Mouse (Mus musculus) megakaryocyte, embryonic 14.5 days (primary cell): ENCODE measurements at regions not wholly inside any gene's neighbourhood (a gene's known extent, or its start where the extent isn't known, plus 50 kb on each side); places are given as distances from the start of the nearest gene placed in this dataset.

Experiments
- H3K27me3 ChIP-seq: replicated peaks from 2 replicates; pipeline ENCODE3; 2012; ENCODE audit warnings: inconsistent platforms
- H3K36me3 ChIP-seq: replicated peaks from 2 replicates; pipeline ENCODE3; 2012; ENCODE audit warnings: low read length, inconsistent platforms, mixed read lengths
- H3K4me1 ChIP-seq: 2 replicates; pipeline ENCODE4 v1.6.1; 2012; ENCODE audit warnings: inconsistent platforms
- H3K4me3 ChIP-seq: replicated peaks from 2 replicates; pipeline ENCODE3; 2012; ENCODE audit warnings: moderate library complexity, mild to moderate bottlenecking, inconsistent platforms
- H3K9me3 ChIP-seq: 2 replicates; pipeline ENCODE4 v1.6.1; 2012; ENCODE audit warnings: inconsistent platforms
- FLI1 ChIP-seq: IDR thresholded peaks from 2 replicates; pipeline ENCODE4 v1.6.1; 2012; ENCODE audit warnings: low read length, inconsistent platforms, mixed read lengths
- GATA1 ChIP-seq: IDR thresholded peaks from 3 replicates; pipeline ENCODE4 v1.6.1; 2012; ENCODE audit warnings: mixed read lengths, low read length, inconsistent platforms, borderline replicate concordance

GRCm38 (mm10) chr13:84398476-84399344 lies 176.6 kb downstream of the Tmem161b start:
- no peaks in the 10 kb centered on the region for H3K9me3 ChIP-seq
- no peak overlapping the region for H3K4me3 ChIP-seq
- no peaks in the 10 kb centered on the region for H3K36me3 ChIP-seq
- no peaks in the 10 kb centered on the region for H3K27me3 ChIP-seq
- TF ChIP-seq FLI1 (no peak), GATA1 (no peak)
- H3K4me1 ChIP-seq, result no peaks in the 10 kb centered on the region

- Histone ChIP-seq H3K9me3 (no peaks in the 10 kb centered on the region), H3K36me3 (no peaks in the 10 kb centered on the region), H3K27me3 (no peaks in the 10 kb centered on the region), H3K4me3 (no peak overlapping the region), H3K4me1 (no peaks in the 10 kb centered on the region)
- TF ChIP-seq FLI1 (no peak), GATA1 (no peak)
Observed at GRCm38 (mm10) chr13:84399345-84400170, 177.5 kb downstream of the Tmem161b start.

- no peaks in the 10 kb centered on the region for H3K4me1 ChIP-seq
- TF ChIP-seq FLI1, result no peak
- no peak for TF ChIP-seq GATA1
Observed at GRCm38 (mm10) chr13:84401006-84401405, 178.9 kb downstream of the Tmem161b start.

GRCm38 (mm10) chr13:84404566-84405194 lies 182.6 kb downstream of the Tmem161b start:
- no peaks in the 10 kb centered on the region for H3K36me3 ChIP-seq
- H3K4me3 ChIP-seq, result no peak overlapping the region
- peaks cover 3% of the 10 kb centered on the region; the same call in 1 of the 2 replicates for H3K9me3 ChIP-seq
- no peaks in the 10 kb centered on the region for H3K27me3 ChIP-seq
- no peak for TF ChIP-seq GATA1
- TF ChIP-seq FLI1, result no peak
- no peaks in the 10 kb centered on the region for H3K4me1 ChIP-seq

More at GRCm38 (mm10) chr13:84401006-84401405, 178.9 kb downstream of the Tmem161b start:
- H3K4me3 ChIP-seq, result no peak overlapping the region
- no peaks in the 10 kb centered on the region for H3K27me3 ChIP-seq
- H3K9me3 ChIP-seq, result no peaks in the 10 kb centered on the region
- H3K36me3 ChIP-seq, result no peaks in the 10 kb centered on the region

GRCm38 (mm10) chr13:84434444-84434843 lies 212.3 kb downstream of the Tmem161b start:
- Histone ChIP-seq H3K4me3 (no peak overlapping the region), H3K9me3 (no peaks in the 10 kb centered on the region), H3K4me1 (no peaks in the 10 kb centered on the region), H3K27me3 (no peaks in the 10 kb centered on the region), H3K36me3 (no peaks in the 10 kb centered on the region)
- TF ChIP-seq FLI1, result no peak
- no peak for TF ChIP-seq GATA1

GRCm38 (mm10) chr13:84437586-84438443 lies 215.7 kb downstream of the Tmem161b start:
- H3K27me3 ChIP-seq, result no peaks in the 10 kb centered on the region
- no peak overlapping the region for H3K4me3 ChIP-seq
- H3K4me1 ChIP-seq, result no peaks in the 10 kb centered on the region
- H3K9me3 ChIP-seq, result no peaks in the 10 kb centered on the region
- TF ChIP-seq GATA1 (no peak), FLI1 (no peak)
- no peaks in the 10 kb centered on the region for H3K36me3 ChIP-seq

GRCm38 (mm10) chr13:84438444-84438766 lies 216.3 kb downstream of the Tmem161b start:
- H3K36me3 ChIP-seq, result no peaks in the 10 kb centered on the region
- H3K4me3 ChIP-seq, result no peak overlapping the region
- no peaks in the 10 kb centered on the region for H3K9me3 ChIP-seq
- TF ChIP-seq GATA1 (no peak), FLI1 (no peak)
- H3K27me3 ChIP-seq, result no peaks in the 10 kb centered on the region
- H3K4me1 ChIP-seq, result no peaks in the 10 kb centered on the region

GRCm38 (mm10) chr13:84448514-84448913 lies 226.4 kb downstream of the Tmem161b start:
- no peak for TF ChIP-seq FLI1
- no peak for TF ChIP-seq GATA1
- H3K36me3 ChIP-seq, result no peaks in the 10 kb centered on the region

GRCm38 (mm10) chr13:84449001-84449551 lies 227.0 kb downstream of the Tmem161b start:
- Histone ChIP-seq H3K9me3 (no peaks in the 10 kb centered on the region), H3K4me3 (no peak overlapping the region), H3K4me1 (no peaks in the 10 kb centered on the region), H3K36me3 (no peaks in the 10 kb centered on the region), H3K27me3 (no peaks in the 10 kb centered on the region)
- no peak for TF ChIP-seq FLI1
- TF ChIP-seq GATA1, result no peak

More at GRCm38 (mm10) chr13:84448514-84448913, 226.4 kb downstream of the Tmem161b start:
- H3K4me1 ChIP-seq, result no peaks in the 10 kb centered on the region
- H3K4me3 ChIP-seq, result no peak overlapping the region
- H3K9me3 ChIP-seq, result no peaks in the 10 kb centered on the region
- no peaks in the 10 kb centered on the region for H3K27me3 ChIP-seq
